Mouse (Mus musculus) C3H10T1/2 (cell line): ENCODE data around the gene Pde1c. TPM values are rescaled to one million over a fixed set of nuclear protein-coding genes. Genes with fewer than 3 reads are reported as not detected.

Source experiments
- polyA plus RNA-seq, 2 experiments: library from polyadenylated mRNA; unstranded; fragments of >200 nt; fragmentation: generic; extraction: Trizol; gene quantifications; one replicate each; pipeline ENCODE4 v1.2.1; 2012; ENCODE audit warnings: missing spikeins in 2 of 2

The Pde1c gene
- polyA plus RNA-seq: under 1 TPM in 1 of 2 experiments, not detected in 1; 0.07 TPM

DNA sequence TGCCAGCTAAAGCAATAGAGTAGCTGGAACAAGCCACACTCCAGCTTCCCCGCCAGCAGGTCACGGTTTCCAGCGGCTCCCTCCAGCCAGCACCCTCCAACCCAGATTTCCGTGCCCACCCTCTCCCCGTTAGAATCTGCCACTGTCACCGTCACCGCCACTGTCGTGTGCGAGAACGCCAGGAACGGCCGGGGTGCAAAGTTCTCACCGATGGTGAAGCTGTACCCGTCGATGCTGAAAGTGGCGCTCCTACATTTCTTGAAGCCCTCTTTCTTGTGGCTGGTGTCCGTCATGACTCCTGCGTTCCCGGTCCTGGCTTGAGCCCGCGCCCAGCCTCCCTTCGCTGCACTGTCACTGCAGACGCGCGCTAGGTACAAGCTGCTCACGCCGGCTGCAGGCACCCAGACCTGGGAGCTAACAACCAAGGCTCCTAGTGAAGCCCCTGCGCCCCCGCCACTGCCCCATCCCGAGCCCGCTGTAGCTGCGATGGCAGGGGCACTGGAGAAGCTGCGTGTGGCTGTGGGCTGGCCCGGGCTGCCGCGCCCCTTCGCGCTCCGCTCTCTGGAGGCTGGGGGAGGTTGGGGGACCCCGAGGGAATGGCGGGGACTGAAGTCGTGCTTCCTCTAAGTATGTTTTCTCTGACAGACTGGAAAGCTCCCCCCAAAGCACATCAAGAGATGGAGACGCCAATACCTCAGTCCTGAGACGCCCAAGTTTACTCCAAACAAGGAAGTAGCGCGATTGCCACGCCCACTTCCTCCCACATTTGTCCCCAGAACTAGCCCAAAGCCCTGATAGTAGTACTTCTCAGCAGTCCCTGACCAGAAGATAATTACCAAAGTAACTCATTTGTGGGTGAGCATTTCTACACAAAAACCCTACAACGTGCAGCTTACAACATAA lies at the start of gene Pde1c:
Gene Pde1c (minus strand): TSS at position 634 of the 903 bp plus-strand sequence.

Other genes starting within 250 kb of the Pde1c start
- gene Lsm5, start 135.6 kb upstream of the Pde1c start, polyA plus RNA-seq: 10 to 100 TPM; 27.8 to 28.8 TPM
- 1 to 10 TPM in 1 of 2 experiments, under 1 TPM in 1; 0.08 to 1.7 TPM for gene Avl9, start 145.8 kb upstream of the Pde1c start, polyA plus RNA-seq
- 1 to 10 TPM in 1 of 2 experiments, under 1 TPM in 1; 0.95 to 7.2 TPM for gene Kbtbd2, start 228.7 kb upstream of the Pde1c start, polyA plus RNA-seq